Mouse (Mus musculus) left cerebral cortex, postnatal 14 days (tissue): ENCODE results near the gene Tagln2. TPM values are rescaled to one million over a fixed set of nuclear protein-coding genes. Genes with fewer than 3 reads are reported as not detected.

ENCODE experiments used
- DNase-seq, 2 experiments: peaks; one replicate each; pipeline ENCODE4 v3.0.0; 2021 to 2022; ENCODE audit warnings: low spot score in 2 of 2, mixed read lengths in 1 of 2
- intact Hi-C: fragments of 180-260 bp; cut with DNase I; formaldehyde crosslinking; loops from one replicate; pipeline ENCODE4 v1.15.1; 2025
- long read RNA-seq, 2 experiments: library from polyadenylated mRNA; stranded (forward); transcript quantifications; one replicate each; pipeline ENCODE4 v2.0.0; 2021
- total RNA-seq, 2 experiments: library from RNA; stranded (reverse); gene quantifications; 2 replicates each; pipeline ENCODE4 v1.2.3; 2021

The Tagln2 gene
- total RNA-seq = 10 to 100 TPM; 12.3 to 15.1 TPM
- long read RNA-seq, experiment 1, partial matches to known transcripts = 0 of 5 reads
- long read RNA-seq, experiment 1, other reads (novel, unspliced or antisense) = 2 of 5 reads
- long read RNA-seq, experiment 2, transcript Tagln2-202 (5 exons, 1,586 nt) = major isoform, 6 of 6 reads
- long read RNA-seq, experiment 2, partial matches to known transcripts = 0 of 6 reads
- long read RNA-seq, experiment 2, other reads (novel, unspliced or antisense) = 0 of 6 reads

- intact Hi-C loops = loop anchor here (10.0 kb wide), 1 partner anchor 895 kb away; no protein-coding TSS in a partner anchor
Observed at GRCm38 (mm10) chr1:172499765-172500441, at the start of gene Tagln2. Gene Tagln2, plus strand, starts transcription at chr1:172500047.

GRCm38 (mm10) chr1:172450226-172450625 lies 49.6 kb upstream of the Tagln2 start:
- intact Hi-C loops = no loop called here
- DNase-seq = no peak

More at GRCm38 (mm10) chr1:172499765-172500441, at the start of gene Tagln2:
- peak in 1 of 2 experiments; percentile 33 for DNase-seq

GRCm38 (mm10) chr1:172450848-172451470 lies 48.9 kb upstream of the Tagln2 start:
- intact Hi-C loops = no loop called here
- DNase-seq = no peak

GRCm38 (mm10) chr1:172452911-172453310 lies 46.9 kb upstream of the Tagln2 start:
- intact Hi-C loops = no loop called here
- DNase-seq = no peak

- intact Hi-C loops = no loop called here
Observed at GRCm38 (mm10) chr1:172453810-172454209, 46.0 kb upstream of the Tagln2 start.

GRCm38 (mm10) chr1:172455416-172455815 lies 44.4 kb upstream of the Tagln2 start:
- no peak for DNase-seq
- intact Hi-C loops = no loop called here

More at GRCm38 (mm10) chr1:172453810-172454209, 46.0 kb upstream of the Tagln2 start:
- DNase-seq = no peak

- DNase-seq = no peak
- intact Hi-C loops = no loop called here
Observed at GRCm38 (mm10) chr1:172456001-172456677, 43.7 kb upstream of the Tagln2 start.

- no peak for DNase-seq
- intact Hi-C loops = no loop called here
Observed at GRCm38 (mm10) chr1:172457196-172457595, 42.7 kb upstream of the Tagln2 start.

GRCm38 (mm10) chr1:172458041-172458440 lies 41.8 kb upstream of the Tagln2 start:
- DNase-seq = no peak
- intact Hi-C loops = no loop called here

- intact Hi-C loops = no loop called here
- DNase-seq = no peak
Observed at GRCm38 (mm10) chr1:172461602-172462001, 38.2 kb upstream of the Tagln2 start.

GRCm38 (mm10) chr1:172462534-172462933 lies 37.3 kb upstream of the Tagln2 start:
- intact Hi-C loops = no loop called here
- no peak for DNase-seq

GRCm38 (mm10) chr1:172463387-172464333 lies 36.2 kb upstream of the Tagln2 start:
- intact Hi-C loops = no loop called here

GRCm38 (mm10) chr1:172468301-172468877 lies 31.5 kb upstream of the Tagln2 start:
- intact Hi-C loops = no loop called here
- no peak for DNase-seq

More at GRCm38 (mm10) chr1:172463387-172464333, 36.2 kb upstream of the Tagln2 start:
- DNase-seq = no peak

GRCm38 (mm10) chr1:172469373-172469772 lies 30.5 kb upstream of the Tagln2 start:
- intact Hi-C loops = no loop called here
- no peak for DNase-seq

- intact Hi-C loops = no loop called here
Observed at GRCm38 (mm10) chr1:172469810-172470448, 29.9 kb upstream of the Tagln2 start.

GRCm38 (mm10) chr1:172472909-172473308 lies 26.9 kb upstream of the Tagln2 start:
- intact Hi-C loops = no loop called here
- no peak for DNase-seq

More at GRCm38 (mm10) chr1:172469810-172470448, 29.9 kb upstream of the Tagln2 start:
- no peak for DNase-seq

- no peak for DNase-seq
- intact Hi-C loops = no loop called here
Observed at GRCm38 (mm10) chr1:172474196-172474595, 25.7 kb upstream of the Tagln2 start.
